Mouse (Mus musculus): ENCODE measurements around the gene Gsdma2.

DNA sequence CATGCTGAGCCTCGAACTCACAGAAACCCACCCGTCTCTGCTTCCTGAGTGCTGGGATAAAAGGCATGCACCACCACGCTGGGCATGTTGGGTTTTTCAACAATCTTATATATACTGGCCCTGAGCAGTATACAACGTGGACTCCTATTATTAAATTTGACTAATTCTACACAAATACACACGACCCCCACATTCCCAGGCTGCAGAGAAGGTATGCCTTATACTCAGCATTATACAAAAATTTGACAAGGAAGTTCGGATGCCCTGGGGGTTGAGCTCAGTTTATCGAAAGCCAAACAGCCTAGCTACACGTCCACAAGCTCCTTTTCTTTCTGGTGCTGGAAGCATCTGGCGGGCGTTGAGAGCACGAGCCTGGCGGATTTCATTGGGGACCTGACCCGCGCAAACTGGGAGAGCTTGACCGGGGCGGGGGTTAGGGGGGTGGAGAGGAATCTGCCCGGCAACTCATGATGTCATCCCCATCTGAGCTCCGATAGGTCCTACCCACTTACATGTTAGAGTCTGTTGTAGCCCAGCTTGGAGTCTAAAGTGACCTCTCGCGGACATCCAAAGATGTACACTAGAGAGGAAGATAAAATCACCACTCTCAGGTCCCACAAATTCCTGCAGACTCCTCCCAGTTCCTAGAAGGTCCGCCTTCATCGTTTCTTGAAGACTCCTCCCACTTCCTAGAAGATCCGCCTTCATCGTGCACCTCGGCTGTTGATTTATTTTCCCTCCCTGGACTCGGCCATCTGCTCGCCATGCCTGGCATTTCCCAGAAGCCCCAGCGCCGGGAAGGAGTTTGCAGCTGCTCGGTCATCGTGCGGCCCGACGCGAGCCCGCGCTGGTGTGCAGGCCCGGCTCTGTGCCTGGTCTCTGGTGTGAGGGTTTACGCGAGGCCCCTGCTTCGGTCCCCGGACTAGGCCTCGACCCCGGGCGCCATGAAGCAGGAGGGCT, 35.5 kb downstream of the Gsdma2 start, which contains the start of gene Psmd3:
- no peak for TF ChIP-seq CTCF (IDR thresholded peaks at IDR 0.05; ENCODE audit: insufficient read depth, low read depth, low read length)
- peak; percentile 82 for TF ChIP-seq POLR2A (IDR thresholded peaks at IDR 0.05; ENCODE audit: insufficient read depth, low read depth, low read length)

Measured in olfactory bulb, adult 2 months (tissue).